Mouse (Mus musculus) left cerebral cortex, adult 11 months (tissue): ENCODE data around the gene Lrig3.
A peak's percentile ranks its signal among the peaks of the same experiment; 100 is the strongest.

Experiments used
- DNase-seq: peaks from one replicate; pipeline ENCODE4 v3.0.0; 2022; ENCODE audit warnings: low spot score

Lrig3 gene

DNA sequence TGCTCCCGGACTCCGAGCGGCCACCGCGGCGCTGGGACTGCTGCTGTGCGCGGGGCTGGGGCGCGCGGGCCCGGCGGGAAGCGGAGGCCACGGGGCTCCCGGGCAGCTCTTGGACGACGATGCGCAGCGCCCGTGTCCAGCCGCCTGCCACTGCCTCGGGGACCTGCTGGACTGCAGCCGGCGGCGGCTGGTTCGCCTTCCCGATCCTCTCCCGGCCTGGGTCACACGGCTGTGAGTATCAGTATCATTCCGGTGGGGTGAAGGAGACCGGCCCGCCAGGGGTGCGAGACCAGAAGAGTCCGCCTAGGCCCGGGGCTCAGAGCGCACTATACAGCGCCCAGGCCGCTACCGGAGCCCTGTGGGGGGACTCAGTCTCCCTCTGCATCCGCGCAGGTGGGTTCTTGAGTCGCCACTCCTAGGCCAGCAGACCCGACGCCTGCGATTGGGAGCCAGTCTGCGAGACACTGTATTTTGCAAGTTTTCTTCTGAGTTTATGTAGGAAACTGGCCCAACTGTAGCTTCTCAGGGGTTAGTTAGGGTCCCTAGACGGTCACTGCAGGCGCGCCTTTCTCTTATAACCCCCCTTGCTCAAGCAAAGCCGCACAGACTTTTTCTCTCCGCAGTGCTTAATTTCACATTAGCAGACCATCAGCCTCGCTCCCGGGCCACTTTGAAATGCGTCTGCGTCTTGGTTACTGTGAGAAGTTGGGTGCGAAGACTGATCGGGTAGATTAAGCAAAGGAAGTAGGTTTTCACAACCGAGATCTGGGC lies 698 bp downstream of the Lrig3 start:
- no peak for DNase-seq

DNA sequence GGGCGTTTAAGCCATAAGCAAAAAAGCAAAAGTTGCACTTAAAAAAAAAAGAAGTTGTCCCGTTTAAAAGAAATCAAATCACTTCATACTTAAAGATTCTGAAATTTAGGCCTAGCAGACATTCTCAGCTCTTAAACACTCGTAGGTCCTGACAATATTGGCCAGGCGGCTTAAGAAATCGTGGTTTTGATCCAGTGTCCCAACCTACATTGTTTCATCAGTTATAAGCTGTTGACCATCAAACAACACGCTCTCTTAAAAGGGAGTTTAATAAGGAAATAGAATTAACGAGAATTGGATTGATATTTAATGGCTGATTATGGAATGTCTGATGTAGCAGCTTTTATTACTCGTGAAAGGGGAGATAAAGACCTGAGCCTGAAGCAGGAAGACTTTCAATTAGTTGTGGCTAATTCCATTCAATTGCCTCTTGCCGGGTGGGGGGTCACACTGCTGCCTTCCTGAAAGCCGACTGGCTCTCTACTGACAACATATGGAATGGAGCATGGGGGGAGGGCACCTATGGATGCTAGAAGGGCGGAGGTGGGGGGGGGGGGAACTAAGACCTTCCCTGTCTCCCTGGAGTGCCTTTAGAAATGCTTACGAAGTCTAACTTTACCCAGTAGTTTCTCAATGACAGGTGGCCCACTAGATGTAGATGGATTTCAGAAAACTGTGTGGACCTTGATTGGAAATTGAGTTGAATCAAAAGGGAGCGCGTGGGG lies 1.6 kb downstream of the Lrig3 start:
- no peak for DNase-seq

DNA sequence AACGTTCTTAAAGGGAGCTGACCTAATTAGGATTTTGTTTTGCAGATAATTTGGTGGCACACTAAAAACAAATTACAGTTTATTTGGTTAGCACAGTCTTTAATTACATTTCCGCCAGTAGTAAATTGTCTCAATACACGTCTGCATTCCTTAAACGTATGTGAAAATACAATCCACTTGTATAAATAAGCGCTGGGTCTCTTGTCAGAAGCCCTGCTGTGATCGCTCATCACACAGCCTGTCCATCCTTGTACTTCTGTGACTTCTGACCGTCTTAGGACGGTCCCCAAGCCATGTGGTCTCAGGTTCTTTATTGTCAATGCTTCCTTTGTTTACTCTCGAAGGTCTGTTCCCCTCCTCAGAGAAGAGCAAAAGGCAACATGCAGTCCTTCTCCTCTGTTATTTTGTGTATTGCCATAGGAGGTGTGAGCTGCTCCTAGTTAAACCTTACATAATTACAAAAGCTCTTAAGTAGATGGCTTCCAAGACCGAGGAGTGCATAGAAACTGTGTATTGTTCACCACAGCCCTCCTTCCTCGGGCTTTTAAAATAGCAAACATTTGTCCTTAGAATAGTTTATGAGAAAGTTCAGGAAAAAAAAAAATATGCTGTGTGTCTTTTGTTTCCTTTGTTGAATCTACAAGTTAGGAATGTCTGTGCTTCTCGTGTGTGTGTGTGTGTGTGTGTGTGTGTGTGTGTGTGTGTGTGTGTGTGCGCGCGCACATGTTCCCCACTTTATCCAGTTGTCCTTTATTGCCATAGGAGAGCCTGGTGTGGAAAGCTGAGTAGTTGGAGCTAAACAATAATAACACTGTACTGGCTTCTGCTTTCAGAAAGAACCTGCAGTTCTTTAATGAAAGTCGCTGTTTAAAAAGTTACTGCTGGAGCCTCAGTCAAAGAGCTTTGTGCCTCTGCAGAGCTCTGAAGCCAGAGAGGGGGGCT lies 2.5 kb downstream of the Lrig3 start:
- DNase-seq, result no peak

DNA sequence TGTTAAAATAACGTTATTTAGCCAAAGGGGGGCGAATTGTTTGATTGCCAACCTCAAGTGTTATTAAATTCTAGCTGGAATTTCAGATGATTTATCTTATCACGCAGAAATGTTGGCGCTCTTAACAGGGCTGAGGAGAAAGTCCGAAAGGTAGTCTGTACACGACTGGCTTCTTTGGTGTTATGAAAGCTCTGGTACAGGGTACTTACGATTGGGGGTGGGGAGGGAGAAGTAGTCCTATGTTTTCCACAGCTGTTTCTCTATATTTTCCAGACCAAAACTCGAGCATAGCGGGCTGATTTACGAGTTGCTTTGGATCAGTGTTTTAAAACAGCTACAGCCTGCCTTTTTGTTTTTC lies 3.1 kb downstream of the Lrig3 start:
- no peak for DNase-seq

DNA sequence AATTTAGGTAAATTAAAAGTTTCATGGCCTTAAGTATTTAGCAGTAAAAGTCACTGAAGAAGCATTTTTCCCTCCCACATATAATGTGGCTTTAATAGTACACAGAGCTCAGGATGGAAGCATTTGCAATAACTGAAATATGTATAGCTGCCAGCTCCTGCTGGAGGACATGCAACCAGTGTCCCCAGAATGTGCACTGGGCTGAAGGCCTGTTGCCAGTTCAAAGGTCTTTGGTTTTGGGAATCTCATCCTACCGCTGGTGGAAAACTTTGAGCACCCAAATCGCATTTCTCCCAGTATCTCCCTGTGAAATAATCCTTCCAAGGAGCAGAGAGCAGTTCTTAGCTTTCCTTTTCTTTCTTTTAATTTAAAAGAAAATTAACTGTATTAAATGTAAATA lies 4.1 kb downstream of the Lrig3 start:
- no peak for DNase-seq

DNA sequence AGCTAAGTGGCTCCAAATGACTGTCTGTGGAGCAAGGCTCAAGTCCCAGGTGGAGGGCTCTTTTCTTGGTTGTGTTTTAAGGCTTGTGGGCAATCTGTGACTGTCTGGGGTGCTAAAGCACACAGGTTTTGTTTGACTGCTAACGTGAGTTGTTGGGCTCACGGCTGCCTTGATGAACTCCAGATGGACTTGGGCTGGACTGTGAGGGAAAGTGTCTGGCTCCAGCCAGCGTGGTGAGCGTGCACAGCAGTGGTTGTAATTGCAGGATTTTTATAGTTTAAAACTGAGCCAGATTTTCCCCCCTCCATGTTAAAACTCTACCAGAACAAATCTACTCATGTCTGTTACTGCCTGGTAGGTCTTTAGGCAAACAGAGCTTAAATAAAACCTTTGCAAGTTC lies 4.5 kb downstream of the Lrig3 start:
- no peak for DNase-seq

DNA sequence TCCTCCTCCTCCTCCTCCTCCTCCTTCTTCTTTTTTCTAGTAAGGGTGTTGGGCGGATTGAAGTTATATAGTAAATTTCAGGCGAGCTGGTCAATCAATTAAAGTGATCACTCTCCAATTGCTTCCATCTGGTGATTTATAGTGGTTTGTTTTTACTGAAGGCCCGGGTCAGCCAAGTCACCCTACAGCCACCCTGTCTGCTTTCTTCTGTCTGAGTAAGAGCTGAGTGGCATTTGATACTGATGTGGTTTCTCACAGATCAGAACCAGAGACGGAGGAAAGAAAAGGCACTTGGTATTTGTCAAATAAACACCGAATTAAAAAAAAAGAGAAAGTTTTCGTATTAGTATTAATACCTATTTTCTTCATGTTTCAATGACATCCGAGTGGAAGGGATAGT lies 7.8 kb downstream of the Lrig3 start:
- no peak for DNase-seq

DNA sequence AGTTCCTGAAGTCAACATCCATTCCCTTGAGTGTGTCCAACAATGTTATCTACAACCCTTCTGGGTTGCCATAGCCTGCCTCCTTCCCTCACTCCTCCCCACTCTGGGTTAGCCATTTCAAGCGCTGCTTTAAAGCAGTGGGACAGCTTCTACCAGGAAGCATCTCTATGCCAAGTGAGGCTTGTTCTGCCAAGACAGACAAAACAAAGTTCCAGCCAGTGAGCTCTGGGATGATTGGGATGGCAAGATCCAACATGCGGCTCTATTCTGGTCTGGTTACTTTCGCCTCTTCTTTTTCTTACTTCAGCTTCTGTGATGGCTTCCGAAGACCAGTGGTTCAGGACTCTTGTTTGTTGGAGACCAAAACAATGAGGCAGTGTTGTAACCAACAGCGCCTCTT lies 16.0 kb downstream of the Lrig3 start:
- DNase-seq, result no peak

DNA sequence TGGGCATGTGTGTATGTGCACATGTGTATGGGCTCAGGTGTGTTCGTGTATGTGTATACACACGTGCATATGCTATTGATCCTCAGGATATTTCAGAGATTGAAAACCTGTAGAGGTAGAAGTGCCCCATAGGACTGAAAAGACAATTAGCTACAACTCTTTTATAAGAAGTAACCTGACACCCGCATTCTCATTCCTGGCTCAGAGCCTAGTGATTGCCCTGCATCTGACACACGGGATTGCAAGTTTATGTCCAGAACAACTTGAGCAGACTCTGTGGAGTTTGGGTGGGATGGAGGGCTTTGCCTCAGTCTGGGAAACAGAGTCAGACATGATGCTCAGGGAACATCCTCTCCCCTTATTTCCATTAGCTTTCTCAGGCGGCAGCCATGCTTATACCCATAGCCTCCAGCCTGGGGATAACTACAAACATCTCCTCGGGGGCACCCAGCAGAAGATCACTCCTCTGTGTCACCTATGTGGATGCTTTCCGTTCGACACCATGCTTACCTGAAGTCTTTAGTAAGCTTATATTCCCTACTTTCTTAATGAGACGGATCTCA lies 18.6 kb downstream of the Lrig3 start:
- DNase-seq, result no peak

DNA sequence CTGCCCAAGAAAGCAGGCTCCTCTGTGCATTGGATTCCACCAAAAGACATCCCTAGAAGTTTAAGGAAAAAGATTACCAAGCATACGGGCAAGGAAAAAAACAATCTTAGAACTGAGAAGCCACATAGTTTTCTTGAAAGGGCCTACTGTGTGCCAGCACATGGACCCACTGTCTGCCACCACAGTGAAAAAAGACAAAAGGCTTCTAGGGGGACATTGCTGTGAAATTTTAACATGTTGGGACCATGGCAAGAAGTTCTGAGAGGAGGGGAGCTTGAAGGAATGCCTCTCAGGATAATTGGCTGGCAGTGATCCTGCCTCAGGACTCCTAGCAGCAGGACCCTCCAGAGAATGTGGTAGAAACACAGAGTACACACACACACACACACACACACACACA lies 19.8 kb downstream of the Lrig3 start:
- DNase-seq, result no peak

DNA sequence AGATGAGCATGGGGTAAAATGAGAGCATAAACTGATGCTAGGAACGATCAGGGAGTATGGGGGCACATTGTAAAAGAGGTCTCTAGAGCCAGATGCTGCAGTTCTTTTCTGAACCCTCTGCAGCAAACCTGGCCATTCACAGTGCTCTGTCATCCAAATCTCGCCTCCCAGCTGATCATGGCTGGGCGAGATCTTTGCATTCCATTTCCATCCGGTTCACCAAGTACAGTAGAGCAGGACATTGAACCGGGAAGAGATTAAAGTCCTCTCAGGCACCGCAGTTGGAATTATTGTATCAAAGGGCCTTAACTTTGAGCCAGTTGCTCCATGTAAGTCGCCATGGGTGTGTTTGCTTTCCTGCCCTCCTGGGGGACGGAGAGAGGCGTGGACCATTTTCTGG lies 20.5 kb downstream of the Lrig3 start:
- no peak for DNase-seq

DNA sequence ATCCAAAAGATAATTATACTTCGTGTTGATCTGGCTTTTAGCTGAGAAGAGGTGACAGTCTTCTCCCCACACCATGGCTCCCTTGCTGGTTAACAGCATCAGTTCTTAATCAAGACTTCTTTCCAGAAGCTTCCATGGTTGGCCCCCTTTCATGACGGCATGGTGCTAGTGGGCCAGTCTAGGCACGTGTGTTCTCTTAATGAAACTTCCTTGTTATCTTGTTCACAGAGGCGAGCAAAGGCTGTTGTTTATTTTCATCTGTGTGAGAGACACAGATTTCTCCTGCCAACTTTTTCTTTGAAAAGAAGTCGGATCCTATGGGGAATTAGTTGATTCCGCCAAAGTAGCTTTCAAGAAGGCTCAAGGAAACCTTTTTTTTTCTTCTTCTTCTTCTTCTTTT lies 21.3 kb downstream of the Lrig3 start:
- no peak for DNase-seq

DNA sequence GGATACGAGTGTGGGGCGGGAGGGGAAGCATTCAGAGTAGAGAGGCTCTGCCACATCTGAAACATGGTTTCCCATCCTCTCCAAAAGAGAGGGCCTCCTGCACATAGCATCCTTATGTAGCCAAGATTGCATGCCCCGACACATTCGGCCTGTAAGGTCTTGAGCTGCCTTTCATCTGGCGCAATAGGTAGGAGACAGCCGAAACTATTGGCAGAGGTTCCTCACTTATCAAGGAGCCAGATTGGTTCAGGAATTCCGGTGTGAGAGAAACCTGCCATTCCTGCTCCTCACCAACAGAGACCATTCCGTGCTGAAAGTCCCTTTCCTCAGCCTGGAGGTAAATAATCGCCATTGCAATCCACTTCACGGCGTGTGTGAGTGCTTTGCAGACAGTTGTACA lies 22.1 kb downstream of the Lrig3 start:
- no peak for DNase-seq

DNA sequence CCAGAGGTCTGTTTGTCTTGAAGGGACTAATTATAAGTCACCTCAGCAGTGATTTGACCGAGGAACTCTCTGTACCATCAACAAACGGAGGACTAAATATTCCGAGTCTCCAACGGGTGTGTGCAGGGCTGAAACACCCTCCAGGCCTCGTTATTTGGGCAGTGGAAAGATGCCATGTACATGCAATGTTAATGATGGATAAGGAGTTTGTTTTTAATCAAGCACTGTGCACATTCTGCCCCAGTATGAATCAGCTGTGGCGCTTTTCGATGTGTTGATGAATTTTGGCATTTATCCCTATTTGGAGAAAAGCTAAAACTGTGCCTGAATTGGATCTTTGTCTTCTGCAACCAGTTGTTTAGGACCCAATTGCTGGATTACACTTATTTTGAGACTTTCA lies 23.9 kb downstream of the Lrig3 start:
- no peak for DNase-seq

DNA sequence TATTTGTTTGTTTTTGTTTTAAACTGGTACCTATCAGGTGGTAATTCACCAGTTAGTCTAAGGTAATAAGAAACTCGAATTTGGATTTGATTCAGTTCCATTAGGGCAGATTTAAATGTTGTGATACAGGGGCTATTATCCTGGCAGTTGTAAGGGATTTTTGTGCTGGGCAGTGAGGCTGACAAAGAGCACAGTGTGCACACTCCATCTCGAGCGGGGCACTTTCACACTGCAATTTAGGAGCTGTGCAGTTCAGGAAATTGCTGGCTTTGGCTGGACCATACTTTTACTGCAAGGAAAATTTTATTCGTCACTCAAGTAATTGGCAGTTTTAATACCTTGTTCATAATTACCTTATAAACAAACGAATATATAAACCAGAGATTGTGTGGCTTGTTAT lies 24.4 kb downstream of the Lrig3 start:
- no peak for DNase-seq

DNA sequence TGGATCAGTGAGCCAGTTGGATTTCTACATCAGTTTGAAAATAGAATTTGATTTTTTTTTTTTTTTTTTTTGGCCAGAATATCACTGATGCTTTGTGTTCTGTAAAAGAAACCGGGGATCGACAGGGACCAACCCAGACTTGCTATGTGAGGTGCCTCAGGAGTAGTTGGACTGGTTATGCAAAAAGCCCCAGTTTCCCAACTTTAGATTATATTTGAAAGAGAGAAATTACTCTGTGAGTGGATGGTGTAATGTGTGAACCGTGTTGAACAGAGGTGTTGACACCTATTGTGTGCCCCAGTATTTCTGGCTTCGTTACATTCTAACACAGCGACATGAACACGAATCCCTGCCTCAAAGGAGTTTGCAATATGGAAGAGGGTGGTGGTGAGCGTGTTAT lies 25.9 kb downstream of the Lrig3 start:
- no peak for DNase-seq

DNA sequence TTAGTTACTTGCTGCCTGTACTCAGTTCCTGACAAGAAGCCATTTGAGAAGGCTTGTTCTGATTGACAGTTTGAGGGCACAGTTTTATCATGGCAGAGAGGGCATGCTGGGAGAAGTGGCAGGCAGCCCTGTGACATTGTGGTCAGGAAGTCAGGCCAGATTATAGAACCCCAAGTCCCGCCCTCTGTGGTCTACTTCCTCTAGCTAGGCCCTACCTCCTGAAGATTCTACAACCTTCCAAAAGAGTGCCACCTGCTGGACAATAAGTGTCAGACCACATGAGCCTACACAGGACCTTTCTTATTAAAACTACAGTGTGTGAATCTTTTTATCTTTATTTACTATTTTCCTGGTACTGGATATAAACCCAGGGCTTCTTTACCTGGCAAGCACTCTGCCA lies 28.9 kb downstream of the Lrig3 start:
- DNase-seq, result peak; percentile 14

DNA sequence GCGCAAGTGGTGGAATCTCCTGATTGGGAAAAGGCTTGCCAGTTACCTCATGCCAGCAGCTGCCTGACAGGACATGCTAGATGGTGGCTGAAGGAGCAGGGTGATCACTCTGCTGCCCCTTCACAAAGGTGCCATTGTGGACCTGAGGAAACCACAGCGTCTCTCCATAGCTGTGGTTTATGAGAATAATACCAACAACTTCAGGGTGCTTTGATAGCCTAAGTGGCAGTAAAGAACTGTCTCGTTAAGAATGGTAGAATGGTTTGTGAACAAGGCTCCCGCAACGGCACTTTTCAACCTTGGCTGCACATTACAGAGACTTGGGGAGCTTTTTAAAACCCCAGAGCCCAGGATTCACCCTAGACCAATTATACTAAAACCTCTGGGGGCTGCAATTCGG lies 29.7 kb downstream of the Lrig3 start:
- DNase-seq, result no peak

DNA sequence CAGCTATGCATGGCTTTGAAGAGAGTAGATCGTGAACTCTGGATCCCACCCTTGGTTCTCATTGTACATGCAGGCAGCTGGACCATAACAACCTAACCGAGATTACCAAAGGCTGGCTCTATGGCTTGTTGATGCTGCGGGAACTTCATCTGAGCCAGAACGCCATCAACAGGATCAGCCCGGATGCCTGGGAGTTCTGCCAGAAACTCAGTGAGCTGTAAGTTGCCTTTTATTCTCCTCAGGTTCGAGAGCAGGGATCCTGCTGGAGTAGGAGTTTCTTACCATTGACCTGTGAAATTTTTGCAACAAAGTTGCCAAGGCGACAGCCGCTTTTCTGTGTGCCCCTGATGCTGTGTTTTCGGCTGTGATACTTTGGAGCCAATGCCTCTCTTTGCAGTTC lies 31.0 kb downstream of the Lrig3 start:
- no peak for DNase-seq

DNA sequence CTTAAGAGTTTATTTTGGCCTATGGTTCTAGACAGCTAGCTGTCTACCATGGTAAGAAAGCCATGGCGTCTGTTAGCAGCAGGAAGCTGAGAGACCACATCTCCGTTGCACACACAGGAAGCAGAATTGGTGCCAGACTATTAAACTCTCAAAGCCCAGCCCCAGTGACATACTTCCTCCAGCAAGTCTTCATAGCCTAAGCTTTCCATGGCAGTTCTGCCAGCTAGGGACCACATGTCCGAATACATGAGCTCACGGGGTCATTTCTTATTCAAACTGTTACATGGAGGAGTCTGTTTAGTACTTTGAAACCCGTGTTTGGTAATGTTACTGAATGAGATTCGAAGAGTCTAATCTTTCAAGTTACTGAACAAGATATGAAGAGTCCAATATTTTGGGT lies 33.6 kb downstream of the Lrig3 start:
- DNase-seq, result no peak

DNA sequence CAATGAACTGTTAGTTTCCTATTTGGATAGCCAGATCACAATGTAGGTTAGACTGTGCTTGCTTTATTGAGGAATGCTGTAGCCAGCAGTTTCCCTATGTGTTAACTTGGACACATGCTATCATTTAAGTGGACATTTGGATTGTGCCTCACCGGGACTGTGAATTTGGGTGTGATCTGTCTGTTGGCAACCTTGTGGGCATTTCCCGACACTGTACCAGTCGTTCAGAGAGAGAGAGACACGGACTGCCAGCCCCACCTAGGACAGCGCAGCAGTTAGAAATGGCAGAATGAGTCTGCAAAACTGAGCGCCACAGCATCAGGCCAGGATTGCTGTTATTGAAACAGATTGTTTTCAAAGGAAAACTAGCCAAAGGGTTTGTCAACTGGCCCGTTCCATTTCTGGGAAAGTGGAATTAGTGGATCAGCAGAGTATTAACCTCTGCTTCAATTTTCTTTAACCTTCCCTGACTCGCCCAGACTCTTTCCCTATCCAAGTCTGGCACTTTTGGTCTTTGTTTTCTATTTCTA lies 35.0 kb downstream of the Lrig3 start:
- no peak for DNase-seq

DNA sequence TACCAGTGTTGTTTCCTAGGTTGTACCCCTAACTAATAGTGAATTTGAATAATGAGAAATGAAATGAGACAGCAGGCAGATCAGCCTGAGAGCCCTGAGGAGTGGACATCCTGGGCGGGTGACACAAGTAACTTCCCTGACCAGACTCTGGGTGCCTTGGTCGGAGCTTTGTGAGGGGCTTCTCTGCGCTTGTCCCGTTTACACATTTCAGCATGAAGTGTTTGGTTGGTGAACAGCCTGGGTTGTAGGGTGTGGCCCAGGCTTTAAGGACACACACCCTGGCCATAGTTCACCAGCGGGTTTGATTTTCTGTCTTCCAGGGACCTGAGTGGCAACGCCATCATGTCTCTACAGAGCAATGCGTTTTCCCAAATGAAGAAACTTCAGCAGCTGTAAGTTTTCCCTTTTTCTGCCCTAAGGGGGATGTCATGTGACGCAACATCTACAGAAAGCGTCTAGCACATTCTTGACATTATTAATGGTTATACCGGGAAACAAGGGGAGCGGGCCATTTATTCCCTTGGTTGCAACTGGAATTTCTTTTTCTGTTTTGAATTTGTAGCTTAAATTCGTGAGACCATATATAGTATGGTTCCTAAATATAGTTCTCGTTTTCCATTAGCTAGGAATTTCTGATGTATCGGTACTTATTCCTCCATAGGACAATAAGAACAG lies 36.2 kb downstream of the Lrig3 start:
- no peak for DNase-seq
